Mouse (Mus musculus): ENCODE results near the gene Olfr814.

GRCm38 (mm10) chr10:129847343-129847742 is 32.3 kb downstream of the Olfr814 start:
- no peak for TF ChIP-seq CTCF (IDR thresholded peaks at IDR 0.05; ENCODE audit: borderline replicate concordance, control insufficient read depth, extremely low read depth, insufficient read depth, low read length, poor library complexity)
- TF ChIP-seq POLR2A (IDR thresholded peaks at IDR 0.05; ENCODE audit: control insufficient read depth, extremely low read depth, insufficient read depth, low read length, poor library complexity) = no peak

Measured in thymus, adult 2 months (tissue).